Mouse (Mus musculus): ENCODE data around the gene Nol6. TPM values are rescaled to one million over a fixed set of nuclear protein-coding genes. Genes with fewer than 3 reads are reported as not detected.

Gene Nol6
- total RNA-seq, 1 experiment from 2014 or later = 45.2 TPM

GRCm38 (mm10) chr4:41118706-41119292 lies 5.5 kb downstream of the Nol6 start:
- peak; percentile 89 for DNase-seq

GRCm38 (mm10) chr4:41116817-41117216 lies 7.4 kb downstream of the Nol6 start:
- no peak for DNase-seq

- DNase-seq = no peak
These were observed 8.5 kb downstream of the Nol6 start for GRCm38 (mm10) chr4:41115793-41116192.

- DNase-seq = no peak
These were observed 9.2 kb downstream of the Nol6 start for GRCm38 (mm10) chr4:41115074-41115473.

- DNase-seq = no peak
These were observed 9.7 kb downstream of the Nol6 start for GRCm38 (mm10) chr4:41114358-41115070.

GRCm38 (mm10) chr4:41108717-41109425 lies 15.4 kb downstream of the Nol6 start:
- DNase-seq = no peak

GRCm38 (mm10) chr4:41107440-41107839 lies 16.8 kb downstream of the Nol6 start:
- no peak for DNase-seq

- peak; percentile 85 for DNase-seq
These were observed 21.4 kb downstream of the Nol6 start for GRCm38 (mm10) chr4:41102901-41103300.

GRCm38 (mm10) chr4:41100986-41101385 lies 23.3 kb downstream of the Nol6 start:
- no peak for DNase-seq

- DNase-seq = no peak
These were observed 25.7 kb downstream of the Nol6 start for GRCm38 (mm10) chr4:41098577-41098951.

GRCm38 (mm10) chr4:41097871-41098576 lies 26.2 kb downstream of the Nol6 start, which contains the start of gene Aqp3:
Aqp3 (minus strand) TSS chr4:41098183.
- peak; percentile 62 for DNase-seq

GRCm38 (mm10) chr4:41097381-41097780 lies 26.9 kb downstream of the Nol6 start:
- no peak for DNase-seq

- DNase-seq = no peak
These were observed 27.5 kb downstream of the Nol6 start for GRCm38 (mm10) chr4:41096794-41097193.

GRCm38 (mm10) chr4:41096169-41096568 lies 28.1 kb downstream of the Nol6 start:
- peak; percentile 39 for DNase-seq

- DNase-seq = peak; percentile 78
These were observed 29.9 kb downstream of the Nol6 start for GRCm38 (mm10) chr4:41094361-41094760.

GRCm38 (mm10) chr4:41092958-41093357 lies 31.3 kb downstream of the Nol6 start:
- no peak for DNase-seq

GRCm38 (mm10) chr4:41091391-41091790 lies 32.9 kb downstream of the Nol6 start:
- DNase-seq = no peak

GRCm38 (mm10) chr4:41089705-41090104 lies 34.5 kb downstream of the Nol6 start:
- DNase-seq = no peak

- DNase-seq = no peak
These were observed 35.1 kb downstream of the Nol6 start for GRCm38 (mm10) chr4:41089189-41089588.

GRCm38 (mm10) chr4:41087459-41088298 lies 36.6 kb downstream of the Nol6 start:
- DNase-seq = no peak

- DNase-seq = no peak
These were observed 37.3 kb downstream of the Nol6 start for GRCm38 (mm10) chr4:41086947-41087346.

GRCm38 (mm10) chr4:41084819-41085218 lies 39.4 kb downstream of the Nol6 start:
- no peak for DNase-seq
